Mouse (Mus musculus) ZHBTc4 (cell line): Measurements from ENCODE around the gene Cilp.
"Not testable (repeated sequence)": the region's sequence is repeated elsewhere in the genome, so short reads cannot be mapped to it uniquely, and the experiment has no call there.

Experiments used
- DNase-seq: peaks from one replicate; pipeline ENCODE4 v3.0.0-alpha.2; 2011; ENCODE audit warnings: low read depth, low spot score

Gene Cilp

DNA sequence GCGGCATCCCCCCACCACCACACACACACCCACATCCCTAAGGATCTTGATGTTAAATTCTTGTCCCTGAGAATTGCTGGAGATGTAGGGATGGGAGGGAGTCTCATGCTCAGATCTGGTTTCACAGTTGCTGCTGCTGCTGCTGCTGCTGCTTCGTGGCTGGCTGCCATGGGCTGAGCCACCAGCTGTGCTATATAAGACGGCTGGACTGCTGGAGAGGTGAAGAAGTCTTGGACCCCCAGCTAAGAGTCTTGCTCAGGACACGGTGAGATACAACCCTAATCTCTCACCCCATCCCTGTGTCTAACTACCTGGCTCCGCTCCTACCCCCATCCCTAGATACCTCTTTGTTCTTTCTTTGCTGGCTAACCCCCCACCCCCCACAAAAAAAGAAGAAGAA, at the start of gene Cilp:
Gene Cilp (plus strand): TSS at position 222 of the 400 bp plus-strand sequence.
- no peak for DNase-seq

DNA sequence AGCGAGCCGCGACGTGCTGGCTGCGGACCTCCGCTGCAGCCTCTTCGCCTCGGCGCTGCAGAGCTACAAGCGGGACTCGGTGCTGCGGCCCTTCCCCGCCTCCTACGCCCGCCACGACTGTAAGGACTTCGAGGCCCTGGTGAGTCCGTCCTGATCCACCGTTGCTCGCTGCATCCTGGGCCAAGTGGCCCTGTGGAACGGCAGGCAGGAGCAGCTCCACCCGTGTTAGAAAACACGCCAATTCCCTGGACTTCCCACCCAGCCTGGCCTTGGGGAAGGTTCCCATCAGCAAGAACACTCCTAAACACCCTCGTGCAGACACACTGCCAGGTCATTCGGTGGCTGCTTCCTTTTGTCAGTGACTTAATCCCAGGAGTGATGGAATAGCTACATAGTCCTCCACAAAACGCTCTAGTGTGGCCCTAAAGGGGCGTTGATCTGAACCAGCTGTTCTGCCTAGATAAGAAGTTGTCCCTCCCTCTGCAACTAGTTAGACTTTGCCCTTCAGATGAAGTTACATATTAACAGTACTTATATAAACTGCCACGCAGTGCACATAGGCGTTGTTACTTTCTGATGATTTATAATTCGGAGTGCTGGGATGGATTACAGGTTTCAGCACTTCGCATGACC, 49.4 kb upstream of the Cilp start:
- no peak for DNase-seq

DNA sequence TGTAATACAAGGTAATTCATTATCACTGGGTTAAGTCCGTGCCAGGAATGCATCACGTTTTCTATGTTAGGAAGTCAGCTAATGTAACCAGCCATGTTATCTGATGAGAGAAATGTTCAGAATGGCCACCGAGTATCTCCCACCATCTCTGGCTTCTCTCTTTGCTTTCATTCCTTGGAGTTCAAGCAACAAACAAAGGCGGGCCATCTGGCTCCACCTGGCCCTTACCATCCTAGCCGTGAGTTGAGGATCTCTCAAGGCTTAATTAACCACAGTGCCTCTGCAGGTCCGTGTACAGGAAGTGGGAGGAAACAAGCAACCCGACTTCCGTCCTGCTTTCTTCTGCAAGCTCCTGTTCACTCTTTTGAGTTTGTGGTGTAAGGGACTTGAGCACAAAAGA, 48.0 kb upstream of the Cilp start:
- no peak for DNase-seq

DNA sequence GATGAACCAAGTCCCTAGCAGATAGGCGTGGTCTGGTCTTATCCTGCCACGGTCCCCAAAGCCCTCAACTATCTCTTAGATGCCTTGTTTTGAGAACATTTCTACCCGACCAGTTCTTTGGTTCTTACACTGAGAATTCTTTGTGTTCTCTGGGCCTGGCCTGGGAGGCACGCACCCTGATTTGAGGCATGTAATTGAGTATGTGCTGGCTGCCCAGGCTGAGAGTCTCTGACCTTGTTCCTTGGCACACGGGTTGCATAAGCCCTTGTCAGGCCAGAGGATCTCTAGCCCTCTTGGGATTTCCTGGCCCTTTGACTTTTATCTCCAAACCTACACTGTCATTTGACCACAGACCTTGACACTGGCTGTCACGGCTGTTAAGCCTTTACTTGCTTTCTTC, 47.3 kb upstream of the Cilp start:
- no peak for DNase-seq

DNA sequence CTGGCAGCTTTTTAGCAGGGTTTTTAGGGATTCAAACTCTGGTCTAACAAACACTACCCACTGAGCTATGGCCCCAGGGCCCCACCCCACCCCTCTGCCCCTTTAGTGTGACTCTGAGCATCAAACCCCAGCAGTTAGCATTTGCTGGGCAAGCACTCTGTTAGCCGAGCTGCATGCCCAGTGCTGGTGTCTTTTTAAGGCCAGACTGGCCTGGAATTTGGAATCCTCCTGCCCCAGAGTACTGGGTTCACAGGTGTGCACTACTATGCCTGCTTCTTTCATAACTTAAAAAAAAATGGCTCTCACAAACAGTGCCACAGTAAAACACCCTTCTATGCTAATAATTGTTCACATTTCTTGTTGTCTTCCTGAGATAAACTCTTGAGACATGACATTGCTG, 46.1 kb upstream of the Cilp start:
- no peak for DNase-seq

DNA sequence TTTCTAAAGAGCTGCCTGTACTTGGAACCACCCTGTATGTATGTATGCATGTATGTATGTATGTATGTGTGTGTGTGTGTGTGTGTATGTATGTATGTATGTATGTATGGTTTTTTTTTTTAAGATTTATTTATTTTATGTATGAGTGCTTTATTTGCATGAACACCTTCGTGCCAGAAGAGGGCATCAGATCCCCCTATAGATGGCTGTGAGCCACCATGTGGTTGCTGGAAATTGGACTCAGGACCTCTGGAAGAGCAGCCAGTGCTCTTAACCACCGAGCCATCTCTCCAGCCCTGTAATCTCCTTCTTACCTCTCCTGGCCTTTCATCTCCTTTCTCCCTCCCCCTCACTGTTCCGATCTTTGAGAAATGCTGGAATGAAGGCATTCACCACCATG, 44.6 kb upstream of the Cilp start:
- DNase-seq: not testable (repeated sequence)

DNA sequence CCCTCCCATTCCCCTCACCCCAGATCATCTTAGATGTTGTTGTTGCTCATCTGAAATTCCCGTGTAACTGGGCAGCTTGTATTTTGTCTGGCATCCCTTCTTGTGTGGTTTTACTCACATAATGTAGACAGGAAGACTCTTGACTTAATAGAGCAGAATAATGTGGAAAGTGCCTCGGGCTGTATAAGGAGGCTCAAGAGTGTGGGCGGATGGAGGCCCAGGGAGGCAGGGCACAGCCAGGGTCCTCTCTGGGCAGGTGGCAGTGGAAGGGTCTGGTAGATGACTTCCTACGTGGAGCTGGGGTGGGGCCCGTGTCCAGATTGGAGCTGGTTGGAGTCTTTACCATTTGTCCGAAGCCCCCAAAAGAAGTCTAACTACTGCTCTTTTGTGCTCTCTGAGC, 41.1 kb upstream of the Cilp start:
- DNase-seq: no peak

DNA sequence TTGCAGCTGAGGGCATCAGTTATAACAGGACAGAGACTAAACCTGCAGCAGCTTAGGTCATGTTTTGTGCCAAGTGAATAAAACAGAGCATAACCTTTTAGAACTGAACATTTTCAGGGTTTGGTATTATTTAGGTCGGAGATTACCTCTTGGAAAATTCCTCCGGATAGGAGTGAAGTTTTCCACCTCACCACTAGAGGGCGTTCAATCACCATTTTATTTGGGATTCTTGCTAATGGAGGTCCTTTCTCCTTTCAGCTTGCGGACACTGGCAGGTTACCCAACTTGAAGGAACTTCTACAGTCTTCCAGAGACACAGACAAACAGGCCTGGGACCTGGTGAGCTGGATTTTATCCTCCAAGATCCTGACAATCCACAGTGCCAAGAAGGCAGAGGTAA, 39.2 kb upstream of the Cilp start:
- DNase-seq: peak; percentile 69

DNA sequence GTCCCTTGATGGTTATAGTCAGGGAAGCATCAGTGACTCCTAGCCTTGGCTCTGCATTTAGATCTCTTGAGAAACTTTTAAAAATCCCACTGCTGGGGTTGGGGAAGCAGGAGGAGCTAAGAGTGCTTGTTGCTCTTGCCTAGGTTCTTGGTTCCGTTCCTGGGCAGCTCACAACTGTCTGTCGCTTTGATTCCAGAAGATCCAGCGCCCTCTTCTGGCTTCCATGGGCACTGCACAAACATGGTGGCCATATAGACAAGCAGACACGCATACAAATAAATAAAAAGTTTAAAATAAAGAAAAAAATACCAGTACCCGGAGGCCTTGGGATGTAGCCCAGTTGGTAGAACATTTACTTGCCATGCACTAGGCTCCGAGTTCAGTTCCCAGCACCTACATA, 34.7 kb upstream of the Cilp start:
- no peak for DNase-seq

DNA sequence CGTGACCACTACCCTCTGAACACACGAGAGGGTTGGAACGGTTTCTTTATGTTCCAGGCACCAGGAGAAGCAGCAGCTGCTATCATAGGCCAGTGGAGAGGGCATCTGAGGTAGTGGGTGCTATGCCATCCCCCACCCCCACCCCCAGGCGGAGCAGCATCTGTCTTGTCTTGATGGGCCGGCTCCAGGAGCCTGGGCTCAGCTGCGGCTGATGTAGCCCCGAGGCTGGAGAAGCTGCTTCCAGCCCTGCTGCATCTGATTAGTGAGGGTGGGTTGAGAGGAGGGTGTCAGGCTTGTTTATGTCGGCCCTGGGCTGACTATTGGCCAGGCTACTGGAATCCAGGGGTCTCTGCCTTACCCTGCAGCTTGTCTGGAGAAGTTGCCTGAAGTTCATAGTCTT, 33.7 kb upstream of the Cilp start:
- DNase-seq: no peak

DNA sequence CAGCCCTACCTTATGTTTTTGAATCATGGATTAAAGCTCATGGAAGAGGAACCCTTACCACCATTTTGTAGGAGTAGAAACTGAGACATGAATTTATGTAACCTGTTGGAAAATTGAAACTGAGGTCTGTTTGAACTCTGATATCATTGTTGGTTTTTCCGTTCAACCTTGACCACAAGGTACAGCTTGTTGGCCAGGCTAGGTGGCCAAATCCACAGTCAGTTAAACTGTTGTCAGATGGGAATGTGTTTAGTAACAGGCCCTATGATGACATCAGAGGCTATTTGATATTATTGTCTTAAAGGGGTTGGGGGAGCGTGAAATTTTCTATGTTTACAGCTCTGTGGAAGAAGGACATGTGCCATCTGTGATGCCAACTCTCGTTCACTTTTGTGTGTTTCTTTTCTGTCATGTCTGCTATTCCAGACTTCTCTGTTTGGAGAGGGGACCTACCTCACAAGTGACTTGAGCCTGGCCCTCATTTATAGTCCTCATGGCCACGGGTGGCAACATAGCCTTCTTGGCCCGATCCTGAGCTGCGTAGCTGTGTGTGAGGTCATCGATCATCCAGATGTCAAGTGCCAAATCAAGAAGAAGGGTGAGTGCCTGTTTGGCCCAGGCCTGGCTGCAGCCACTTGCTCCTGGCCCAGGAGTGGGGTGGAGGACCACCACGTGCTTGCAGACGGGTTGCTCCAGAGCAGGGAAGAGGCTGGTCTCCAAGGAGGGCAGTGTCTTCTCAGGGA, 31.6 kb upstream of the Cilp start:
- no peak for DNase-seq

DNA sequence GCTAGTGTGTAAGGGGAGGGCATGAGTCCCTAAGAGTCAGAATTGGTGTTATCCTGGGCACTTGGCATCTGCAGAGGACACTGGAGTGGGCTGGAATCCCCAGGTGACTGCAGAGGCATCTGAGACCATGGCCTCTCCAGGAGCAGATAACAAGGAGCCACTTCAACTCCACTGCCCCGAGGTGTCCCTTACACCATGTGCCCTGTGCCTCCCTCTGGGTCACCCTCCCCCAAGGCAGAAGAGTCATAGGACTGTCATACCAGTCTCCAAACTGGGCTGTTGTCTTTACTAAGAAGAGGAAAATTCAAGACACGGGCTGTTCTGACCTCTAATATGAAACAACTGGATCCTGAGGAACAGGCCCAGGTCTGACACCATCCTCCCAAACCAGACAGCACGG, 30.2 kb upstream of the Cilp start:
- DNase-seq: no peak

DNA sequence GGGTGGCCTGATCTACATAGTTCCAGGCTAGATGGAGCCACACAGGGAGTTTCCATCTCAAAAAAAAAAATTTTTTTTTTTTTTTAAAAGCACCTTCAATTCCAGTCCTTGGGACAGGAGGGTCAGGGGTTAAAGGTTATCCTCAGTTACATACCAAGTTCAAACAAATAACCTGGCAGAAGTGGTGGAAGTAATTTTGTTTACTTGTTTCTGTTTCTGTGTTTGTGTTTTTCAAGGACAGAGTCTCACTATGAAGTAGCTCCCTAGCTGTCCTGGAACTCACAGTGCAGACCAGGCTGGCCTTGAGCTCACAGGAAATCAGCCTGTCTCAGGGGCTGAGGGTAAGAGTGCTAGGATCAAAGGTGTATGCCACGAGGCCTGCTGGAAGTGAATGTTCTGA, 29.4 kb upstream of the Cilp start:
- DNase-seq: no peak

DNA sequence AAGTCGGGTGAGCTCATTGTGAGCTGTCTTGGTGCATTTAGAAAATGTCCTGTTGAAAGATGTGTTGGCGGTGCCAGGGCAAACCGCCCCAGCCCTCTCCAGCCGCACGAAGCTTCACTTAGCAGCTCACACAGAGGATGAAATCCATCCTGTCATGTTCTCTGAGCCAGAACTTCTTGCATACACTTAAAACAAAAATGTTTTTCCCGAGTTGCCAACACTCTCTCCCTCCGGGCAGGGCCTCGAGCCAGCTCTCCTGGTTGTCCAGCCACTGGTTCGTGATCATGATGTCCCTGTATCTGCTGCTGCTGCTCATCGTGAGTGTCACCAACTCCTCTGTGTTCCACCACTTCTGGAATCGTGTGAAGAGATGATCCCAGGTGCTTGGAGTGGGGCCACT, 27.4 kb upstream of the Cilp start:
- DNase-seq: no peak

DNA sequence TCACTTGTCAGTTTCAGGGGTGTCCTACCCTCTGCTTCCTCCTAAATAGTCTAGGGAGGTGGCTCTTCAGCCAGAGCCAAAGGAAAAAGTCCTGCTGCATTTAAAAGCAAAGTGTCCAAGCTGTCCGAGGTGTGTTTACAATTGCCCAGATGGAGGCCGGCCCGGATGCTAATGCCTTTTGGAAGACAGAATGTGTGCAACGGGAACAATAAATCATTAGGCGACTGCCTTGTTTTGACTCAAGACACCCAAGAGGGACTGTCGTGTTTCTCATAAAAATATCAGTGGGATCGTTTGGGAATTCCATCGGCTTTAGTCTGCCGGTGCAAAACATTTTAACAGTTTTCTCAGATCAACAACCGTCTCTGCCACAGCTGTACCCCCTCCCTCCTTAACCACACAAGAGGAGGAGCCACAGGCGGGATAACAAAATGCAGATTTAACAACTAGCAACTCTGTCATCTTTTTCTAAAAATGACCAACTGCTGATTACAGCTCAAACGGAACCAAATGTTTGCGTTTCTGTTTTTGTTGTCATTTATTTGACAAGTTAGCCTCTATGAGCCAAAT, 26.7 kb upstream of the Cilp start:
- DNase-seq: no peak

DNA sequence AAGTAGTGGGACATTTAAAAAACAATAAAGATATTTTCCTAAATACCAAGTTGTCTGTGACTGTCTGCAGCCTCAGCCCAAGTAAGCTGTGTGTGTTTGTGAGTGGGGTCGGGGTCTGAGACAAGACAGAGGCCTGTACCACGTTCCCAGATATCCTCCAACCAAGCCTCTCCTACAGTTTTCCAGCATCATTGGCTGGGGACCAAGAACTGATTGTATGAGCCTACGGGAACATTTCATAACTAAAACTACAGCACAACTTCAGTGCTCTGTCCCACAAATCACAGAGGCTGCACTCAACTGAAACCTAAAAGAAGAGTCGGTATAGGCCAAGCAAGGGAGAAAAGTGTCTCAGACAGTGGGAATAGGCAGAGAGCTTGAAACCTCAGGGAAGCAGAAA, 25.8 kb upstream of the Cilp start:
- no peak for DNase-seq

DNA sequence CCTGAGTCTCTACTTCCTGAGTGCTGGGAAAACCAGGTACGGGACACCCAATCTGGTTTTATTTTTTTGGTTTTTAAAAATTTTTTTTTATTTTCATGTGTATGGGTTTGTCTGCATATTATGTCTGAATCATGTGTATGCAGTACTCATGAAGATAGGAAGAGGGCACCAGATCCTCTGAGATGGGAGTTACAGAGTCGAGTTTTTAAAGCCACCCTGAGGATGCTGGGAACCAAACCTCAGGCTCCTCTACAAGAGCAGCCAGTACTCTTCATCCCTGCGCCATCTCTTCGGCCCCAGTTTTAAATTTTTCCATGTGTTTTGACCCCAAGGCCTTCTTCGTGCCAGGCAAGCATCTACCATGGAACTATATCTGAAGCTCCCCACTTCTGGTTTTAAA, 25.2 kb upstream of the Cilp start:
- peak; percentile 68 for DNase-seq

DNA sequence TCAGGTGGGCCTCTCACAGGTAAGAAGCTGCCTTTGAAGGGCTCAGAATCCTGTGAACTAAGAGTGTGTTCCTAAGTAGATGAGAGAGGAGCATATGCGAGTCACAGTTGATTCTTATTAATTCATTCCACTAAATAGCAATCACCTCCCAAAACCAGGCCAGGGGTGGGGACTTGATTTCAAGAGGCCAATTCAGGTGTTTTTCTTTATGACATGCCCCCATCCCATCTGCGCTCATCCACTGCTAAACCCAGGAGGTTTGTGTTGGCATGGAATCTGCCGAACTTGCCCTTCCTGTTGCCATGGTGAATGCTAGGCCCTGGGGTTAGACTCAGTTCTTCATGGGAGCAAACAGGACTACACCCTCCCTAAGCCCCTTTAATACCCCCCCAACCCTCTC, 24.4 kb upstream of the Cilp start:
- DNase-seq: no peak

DNA sequence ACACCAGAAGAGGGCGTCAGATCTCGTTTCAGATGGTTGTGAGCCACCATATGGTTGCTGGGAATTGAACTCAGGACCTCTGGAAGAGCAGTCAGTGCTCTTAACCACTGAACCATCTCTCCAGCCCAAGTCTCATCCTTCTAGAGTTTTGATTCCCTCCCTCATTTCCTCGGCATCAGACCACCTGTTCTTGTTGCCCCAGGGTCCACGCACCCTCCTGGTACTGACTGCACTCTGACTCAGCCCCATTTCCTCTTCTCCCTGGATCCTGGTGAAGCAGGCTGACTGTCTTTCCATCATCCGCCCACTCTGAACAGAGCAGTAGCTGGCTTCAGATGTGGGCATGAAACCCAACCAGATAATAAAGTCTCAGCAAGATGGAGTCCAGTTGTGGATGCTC, 23.0 kb upstream of the Cilp start:
- DNase-seq: no peak

DNA sequence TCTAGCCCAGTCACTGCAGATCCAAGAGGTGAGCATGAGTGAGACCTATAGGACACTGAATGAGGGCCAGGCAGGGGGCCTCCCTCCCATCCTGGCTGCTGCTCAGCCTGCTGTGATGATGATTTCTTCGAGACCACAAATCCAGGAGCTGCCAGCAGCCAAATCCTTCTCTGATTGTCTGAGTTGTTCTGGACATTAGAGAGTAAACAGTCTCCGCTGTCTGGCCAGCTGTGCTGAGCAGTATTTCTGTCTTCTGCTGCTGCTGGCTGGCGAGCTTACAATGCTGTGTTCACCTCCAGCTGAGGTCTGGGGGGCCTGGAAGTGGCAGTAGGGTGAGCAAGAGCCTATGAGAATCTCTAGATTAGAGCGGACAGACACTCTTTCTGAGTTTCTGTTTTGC, 21.7 kb upstream of the Cilp start:
- no peak for DNase-seq

DNA sequence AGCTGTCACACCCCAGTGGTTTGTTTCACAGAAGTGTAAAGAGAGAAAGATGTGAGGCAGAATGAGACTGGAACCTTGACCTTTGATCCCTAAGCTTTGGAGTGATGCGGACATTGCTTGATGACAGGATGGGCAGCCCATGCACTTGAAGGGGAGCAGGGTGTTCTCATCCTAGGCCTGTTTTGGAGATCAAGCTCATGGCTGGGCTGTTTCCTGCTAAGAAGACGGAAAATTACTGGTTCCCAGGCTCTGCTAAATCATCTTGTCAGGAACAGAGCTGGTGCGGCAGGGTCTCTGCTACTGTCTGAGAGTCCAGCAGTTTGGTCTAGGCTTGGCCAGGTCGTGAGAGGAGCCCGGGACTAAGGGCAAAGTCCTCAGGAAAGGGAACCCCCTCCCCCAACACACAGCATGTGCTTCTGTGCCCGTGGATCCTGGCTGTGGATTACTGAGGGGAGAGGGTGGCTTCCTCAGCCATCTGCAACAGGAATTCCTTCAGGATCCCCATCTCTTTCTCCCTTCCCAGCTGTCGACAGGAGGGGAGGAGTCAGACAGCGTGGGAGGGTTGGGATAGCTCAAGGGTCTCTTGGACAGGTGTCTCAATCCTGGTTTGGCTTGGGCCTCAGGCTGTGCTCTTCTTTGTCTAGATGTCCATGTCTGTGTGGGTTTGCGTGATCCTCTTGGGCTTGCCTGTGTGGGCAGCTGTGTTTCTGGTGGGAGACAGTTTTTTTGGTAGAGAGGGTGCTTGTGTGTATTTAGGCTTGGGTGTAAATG, 20.8 kb upstream of the Cilp start:
- no peak for DNase-seq

DNA sequence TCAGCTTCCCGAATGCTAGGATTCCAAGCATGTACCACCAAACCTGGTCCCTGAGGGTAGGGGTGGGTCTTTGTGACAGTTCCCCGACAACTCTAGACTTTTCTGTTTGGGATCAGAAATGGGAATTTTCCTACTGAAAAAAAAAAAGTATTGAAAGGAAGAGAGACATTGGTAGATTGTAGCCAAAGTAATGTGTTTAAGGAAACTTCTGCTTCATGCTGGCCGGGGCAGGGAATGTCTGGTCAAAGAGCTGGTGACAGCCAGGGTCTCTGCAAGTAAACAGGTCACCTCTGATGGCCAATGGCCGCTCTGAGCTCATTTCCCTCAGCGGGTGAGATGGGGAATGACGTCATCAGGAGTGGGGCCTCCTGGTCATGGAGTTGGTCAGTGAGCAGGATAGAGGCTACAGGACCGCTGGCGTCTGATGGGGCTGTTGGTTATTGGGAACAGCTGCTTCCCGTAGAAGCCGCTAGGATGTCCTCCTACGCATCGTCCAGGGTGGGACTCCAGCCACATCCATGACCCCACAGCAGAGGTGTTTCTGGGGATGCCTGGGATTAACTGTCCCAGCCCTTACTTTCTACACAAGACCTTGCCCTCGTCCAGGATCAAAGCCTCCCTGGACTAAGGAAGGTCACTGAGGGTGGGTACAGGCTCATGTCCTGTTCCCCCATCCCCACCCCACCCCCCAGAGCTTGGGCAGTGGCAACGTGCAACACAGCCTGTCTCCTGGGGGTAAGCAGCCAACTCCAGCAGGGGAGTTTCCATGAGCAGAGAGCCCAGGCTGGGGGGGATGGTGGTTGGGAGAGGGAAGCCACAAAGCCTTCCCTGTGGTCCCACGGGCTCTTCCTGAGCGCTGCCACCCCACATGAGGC, 17.2 kb upstream of the Cilp start:
- DNase-seq: no peak
